Mouse (Mus musculus): ENCODE results near the gene Dcaf4. TPM values are rescaled to one million over a fixed set of nuclear protein-coding genes. Genes with fewer than 3 reads are reported as not detected.

The Dcaf4 gene
- polyA plus RNA-seq, 1 experiment from 2014 or later = 49.2 TPM

DNA sequence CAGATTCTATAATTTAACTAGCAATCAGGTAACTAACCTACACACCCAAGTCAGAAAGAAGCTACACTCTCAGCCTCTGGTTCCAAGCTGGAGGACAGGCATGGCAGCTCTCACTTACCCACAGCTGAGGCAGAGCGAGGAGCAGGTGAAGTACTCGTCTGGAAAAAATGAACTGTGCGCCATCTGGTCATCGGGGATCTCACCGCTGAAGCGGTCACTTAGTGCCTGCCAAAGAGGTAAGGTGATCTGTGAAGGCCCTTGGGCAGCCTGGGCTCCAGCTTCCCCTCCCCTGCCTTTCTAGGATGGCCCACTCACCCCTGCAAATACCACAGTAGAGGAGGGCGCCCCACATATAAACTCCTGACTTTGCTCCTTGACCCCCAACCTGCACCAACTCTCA lies 38.2 kb downstream of the Dcaf4 start:
- Histone ChIP-seq H3K27me3 (no peaks in the 10 kb centered on the region), H3K4me1 (replicated peaks) (0 out of 2 replicates have a peak, but pooled peaks cover 4% of the 10 kb centered on the region), H3K27ac (replicated peaks) (no peak overlapping the region), H3K9ac (no peak overlapping the region), H3K4me3 (no peak overlapping the region), H3K9me3 (no peaks in the 10 kb centered on the region), H3K4me2 (no peak overlapping the region), H3K36me3 (peaks cover 57% of the 10 kb centered on the region)
- WGBS = 87% methylated on average over 7 of the region's 7 CpGs
- ATAC-seq (ENCODE audit: low FRiP score, low read depth) = no peak

DNA sequence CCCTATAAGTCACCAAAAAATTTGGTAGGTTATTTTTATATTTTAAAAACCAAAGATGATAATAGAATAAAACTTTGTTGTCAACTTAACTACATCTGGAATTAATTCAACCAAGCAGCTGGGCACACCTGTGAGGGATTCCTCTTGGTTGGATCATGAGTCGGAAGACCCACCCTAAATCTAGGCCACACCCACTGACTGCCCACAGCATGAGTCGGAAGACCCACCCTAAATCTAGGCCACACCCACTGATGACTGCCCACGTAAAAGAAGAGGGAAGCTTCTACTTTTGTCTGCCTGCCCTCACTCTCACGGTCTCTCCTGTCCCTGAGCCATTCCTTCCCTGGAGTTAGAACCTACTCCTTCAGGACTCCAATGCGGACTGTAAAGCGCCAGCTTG lies 39.9 kb downstream of the Dcaf4 start:
- Histone ChIP-seq H3K9me3 (no peaks in the 10 kb centered on the region), H3K36me3 (peaks cover 61% of the 10 kb centered on the region), H3K27me3 (no peaks in the 10 kb centered on the region), H3K4me2 (no peak overlapping the region), H3K4me1 (replicated peaks) (0 out of 2 replicates have a peak, but pooled peaks cover 4% of the 10 kb centered on the region), H3K9ac (no peak overlapping the region), H3K4me3 (no peak overlapping the region), H3K27ac (replicated peaks) (no peak overlapping the region)
- WGBS = 79% methylated on average over 6 of the region's 6 CpGs
- ATAC-seq (ENCODE audit: low FRiP score, low read depth) = no peak

DNA sequence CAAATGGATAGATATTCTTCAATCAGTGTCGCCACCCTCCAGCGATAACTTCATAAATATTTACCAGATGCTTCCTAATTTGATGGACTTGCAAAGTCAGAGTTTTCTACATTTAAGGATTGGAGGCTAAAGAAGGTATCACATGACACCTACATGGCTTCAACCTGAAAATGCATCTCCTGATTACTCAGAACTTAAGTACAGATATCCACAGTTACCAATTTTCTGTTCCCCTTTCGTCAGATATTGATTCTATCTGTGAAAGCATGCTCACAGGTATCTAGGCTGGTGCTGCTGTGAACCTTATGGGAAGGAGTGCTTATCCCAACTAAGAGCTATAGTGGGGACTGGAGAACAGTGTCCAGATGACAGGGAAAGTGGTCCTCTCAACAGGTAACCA lies 42.3 kb downstream of the Dcaf4 start:
- Histone ChIP-seq H3K4me1 (replicated peaks) (0 out of 2 replicates have a peak, but pooled peaks cover 4% of the 10 kb centered on the region), H3K9me3 (no peaks in the 10 kb centered on the region)

DNA sequence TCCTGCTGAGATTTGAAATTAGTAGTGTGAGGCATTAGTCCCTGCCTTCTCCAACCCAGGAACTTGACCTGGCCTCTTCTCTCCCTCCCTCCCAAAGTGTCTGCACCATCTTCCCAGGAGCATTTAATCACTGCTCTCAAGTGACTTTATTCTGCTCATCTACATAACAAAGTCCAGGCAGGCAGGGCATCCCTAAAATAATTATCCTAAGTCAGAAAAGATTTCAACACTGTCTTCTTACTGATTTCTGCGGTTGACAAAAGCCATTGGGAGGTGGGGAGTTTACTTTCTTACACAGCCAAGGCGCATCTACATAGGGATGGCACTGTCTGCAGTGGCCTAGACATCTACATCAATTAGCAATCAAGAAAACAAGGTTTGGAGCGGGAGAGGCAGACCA lies 49.6 kb downstream of the Dcaf4 start:
- H3K4me1 ChIP-seq (replicated peaks) = no peaks in the 10 kb centered on the region
- H3K27ac ChIP-seq (replicated peaks) = no peak overlapping the region
- WGBS = 74% methylated on average over 3 of the region's 3 CpGs
- no peak for ATAC-seq (ENCODE audit: low FRiP score, low read depth)
- H3K9ac ChIP-seq = no peak overlapping the region
- H3K4me2 ChIP-seq = no peak overlapping the region
- H3K9me3 ChIP-seq = no peaks in the 10 kb centered on the region
- peaks cover 59% of the 10 kb centered on the region for H3K36me3 ChIP-seq
- H3K4me3 ChIP-seq = no peak overlapping the region
- no peaks in the 10 kb centered on the region for H3K27me3 ChIP-seq

More for the DNA sequence above, 42.3 kb downstream of the Dcaf4 start:
- ATAC-seq (ENCODE audit: low FRiP score, low read depth) = no peak
- Histone ChIP-seq H3K9ac (no peak overlapping the region), H3K36me3 (peaks cover 64% of the 10 kb centered on the region), H3K4me2 (no peak overlapping the region), H3K27ac (replicated peaks) (no peak overlapping the region), H3K4me3 (no peak overlapping the region), H3K27me3 (no peaks in the 10 kb centered on the region)
- 87% methylated on average over 3 of the region's 3 CpGs for WGBS

DNA sequence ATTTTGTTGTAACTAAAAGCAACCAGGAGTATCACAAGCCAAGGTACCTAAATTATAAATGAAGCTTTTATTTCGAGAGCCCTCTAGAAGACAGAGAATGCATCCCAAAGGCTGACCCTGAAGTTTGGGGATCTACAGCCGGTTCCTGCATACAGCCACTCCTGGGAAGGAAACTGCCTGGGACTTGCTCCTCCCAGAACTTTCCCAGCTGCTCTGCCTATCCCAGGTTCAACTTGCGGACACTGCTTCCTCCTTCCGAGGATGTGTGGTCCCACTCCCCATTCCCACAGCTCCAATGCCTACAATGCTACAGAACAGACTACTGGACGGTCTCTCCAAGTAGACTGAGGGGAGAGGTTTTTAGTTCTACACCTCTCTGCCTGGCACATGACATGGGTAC lies 52.5 kb downstream of the Dcaf4 start:
- Histone ChIP-seq H3K36me3 (peaks cover 47% of the 10 kb centered on the region), H3K4me3 (no peak overlapping the region), H3K27me3 (no peaks in the 10 kb centered on the region), H3K9ac (no peak overlapping the region), H3K9me3 (no peaks in the 10 kb centered on the region), H3K27ac (replicated peaks) (no peak overlapping the region), H3K4me2 (no peak overlapping the region), H3K4me1 (replicated peaks) (no peaks in the 10 kb centered on the region)
- ATAC-seq (ENCODE audit: low FRiP score, low read depth) = no peak
- WGBS = 85% methylated on average over 5 of the region's 5 CpGs

DNA sequence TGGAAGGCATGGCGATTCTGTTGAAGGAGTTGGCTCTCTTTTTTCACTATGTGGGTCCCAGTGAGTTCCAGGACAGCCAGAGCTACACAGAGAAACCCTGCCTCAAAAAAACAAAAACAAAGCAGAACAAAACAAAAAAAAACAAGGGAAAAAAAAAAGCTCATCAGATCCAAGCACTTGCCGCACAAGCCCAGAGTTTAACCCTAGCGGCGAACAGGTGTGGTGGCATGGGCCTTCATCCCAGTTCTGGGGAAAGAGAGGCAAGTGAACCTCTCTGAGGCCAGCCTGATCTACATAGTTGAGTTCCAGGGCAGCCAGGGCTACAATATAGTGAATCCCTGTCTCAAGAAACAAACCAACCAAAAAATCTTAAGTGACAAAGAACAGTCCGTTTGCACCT lies 57.2 kb downstream of the Dcaf4 start:
- Histone ChIP-seq H3K4me2 (no peak overlapping the region), H3K9me3 (no peaks in the 10 kb centered on the region), H3K27ac (replicated peaks) (no peak overlapping the region), H3K27me3 (no peaks in the 10 kb centered on the region), H3K9ac (no peak overlapping the region), H3K4me1 (replicated peaks) (peaks cover 22% of the 10 kb centered on the region), H3K36me3 (peaks cover 34% of the 10 kb centered on the region), H3K4me3 (no peak overlapping the region)
- no peak for ATAC-seq (ENCODE audit: low FRiP score, low read depth)
- 97% methylated on average over 5 of the region's 5 CpGs for WGBS

DNA sequence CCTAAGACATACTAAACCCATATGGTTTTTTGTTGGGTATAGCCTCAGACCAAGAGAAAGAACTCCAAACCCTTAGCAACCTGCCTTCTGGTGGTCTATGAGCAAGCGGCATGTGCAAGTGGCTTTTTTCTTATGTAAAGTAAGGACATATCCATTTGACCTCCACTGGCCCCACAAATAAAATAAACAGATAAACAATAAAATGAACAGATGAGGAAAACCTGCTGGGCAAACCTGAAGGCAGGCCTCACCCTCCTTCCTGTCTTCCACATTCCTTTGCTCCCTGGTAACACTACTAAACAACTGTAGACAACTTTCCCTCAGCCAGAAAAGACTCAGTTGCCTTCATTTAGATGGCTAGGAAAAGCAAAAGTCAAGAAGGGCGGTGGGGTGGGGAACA lies 58.1 kb downstream of the Dcaf4 start:
- Histone ChIP-seq H3K9me3 (no peaks in the 10 kb centered on the region), H3K27me3 (no peaks in the 10 kb centered on the region), H3K27ac (replicated peaks) (no peak overlapping the region), H3K36me3 (peaks cover 37% of the 10 kb centered on the region), H3K4me3 (no peak overlapping the region), H3K4me1 (replicated peaks) (peaks cover 22% of the 10 kb centered on the region), H3K9ac (no peak overlapping the region), H3K4me2 (no peak overlapping the region)
- no peak for ATAC-seq (ENCODE audit: low FRiP score, low read depth)
- 87% methylated on average over 2 of the region's 2 CpGs for WGBS

DNA sequence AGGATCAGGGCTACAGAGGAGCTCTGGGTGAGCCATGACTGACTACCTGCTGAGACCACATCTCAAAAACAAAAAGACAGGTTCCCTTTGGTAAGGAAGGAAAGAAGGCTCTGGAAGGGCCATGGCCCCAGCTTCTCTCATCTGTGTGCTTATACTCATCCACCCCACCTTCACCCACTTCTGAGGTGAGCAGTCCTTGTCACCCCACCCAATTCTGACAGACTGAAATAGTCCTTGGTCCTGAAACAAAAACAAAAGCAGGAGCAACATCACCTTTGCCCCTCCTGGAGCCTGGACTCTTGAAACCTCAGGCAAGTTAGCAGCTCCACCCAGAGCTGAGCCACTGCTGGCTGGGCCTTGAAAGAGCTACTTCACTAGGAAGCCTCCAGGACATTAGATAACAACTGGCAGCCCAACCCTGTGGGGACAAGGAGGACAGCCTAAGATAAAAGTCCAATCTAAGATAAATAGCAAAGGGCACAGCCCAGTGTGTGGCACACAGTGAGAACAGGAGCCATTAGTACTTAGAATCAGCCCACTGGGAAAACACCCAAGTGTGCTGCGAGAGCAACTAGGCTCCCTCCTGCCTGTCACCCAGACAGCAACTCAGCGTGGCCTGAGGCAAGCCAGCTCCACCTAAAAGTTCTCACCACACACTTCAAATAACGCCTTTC lies 58.8 kb downstream of the Dcaf4 start:
- H3K27ac ChIP-seq (replicated peaks) = no peak overlapping the region
- no peak overlapping the region for H3K4me3 ChIP-seq
- H3K27me3 ChIP-seq = no peaks in the 10 kb centered on the region
- peaks cover 38% of the 10 kb centered on the region for H3K36me3 ChIP-seq
- no peaks in the 10 kb centered on the region for H3K9me3 ChIP-seq
- no peak overlapping the region for H3K4me2 ChIP-seq
- 40% methylated on average over 3 of the region's 3 CpGs for WGBS
- ATAC-seq (ENCODE audit: low FRiP score, low read depth) = no peak
- peaks cover 22% of the 10 kb centered on the region for H3K4me1 ChIP-seq (replicated peaks)
- H3K9ac ChIP-seq = no peak overlapping the region

DNA sequence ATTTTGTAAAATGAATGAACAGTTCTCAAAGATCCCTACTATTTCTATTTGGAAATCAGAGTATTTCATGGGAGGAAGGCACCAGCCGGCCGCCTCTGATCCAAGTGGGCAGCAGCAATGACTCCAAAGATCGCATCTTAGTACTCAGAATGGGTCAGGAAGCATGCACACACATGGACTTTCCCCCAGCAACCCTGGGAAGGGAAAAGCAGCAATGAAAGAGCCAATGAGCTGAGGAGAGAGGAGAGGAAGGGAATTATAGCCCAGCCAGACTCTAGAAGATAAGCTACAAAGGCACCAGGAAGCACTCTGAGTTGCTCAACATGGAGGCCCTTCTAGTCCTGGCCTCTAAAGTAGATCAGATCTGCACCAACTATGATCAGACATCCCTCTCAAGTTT lies 60.0 kb downstream of the Dcaf4 start:
- Histone ChIP-seq H3K36me3 (peaks cover 30% of the 10 kb centered on the region), H3K27me3 (no peaks in the 10 kb centered on the region), H3K4me3 (no peak overlapping the region), H3K4me2 (no peak overlapping the region), H3K9me3 (no peaks in the 10 kb centered on the region), H3K4me1 (replicated peaks) (peaks cover 22% of the 10 kb centered on the region), H3K27ac (replicated peaks) (no peak overlapping the region), H3K9ac (no peak overlapping the region)
- 92% methylated on average over 3 of the region's 3 CpGs for WGBS
- ATAC-seq (ENCODE audit: low FRiP score, low read depth) = no peak

DNA sequence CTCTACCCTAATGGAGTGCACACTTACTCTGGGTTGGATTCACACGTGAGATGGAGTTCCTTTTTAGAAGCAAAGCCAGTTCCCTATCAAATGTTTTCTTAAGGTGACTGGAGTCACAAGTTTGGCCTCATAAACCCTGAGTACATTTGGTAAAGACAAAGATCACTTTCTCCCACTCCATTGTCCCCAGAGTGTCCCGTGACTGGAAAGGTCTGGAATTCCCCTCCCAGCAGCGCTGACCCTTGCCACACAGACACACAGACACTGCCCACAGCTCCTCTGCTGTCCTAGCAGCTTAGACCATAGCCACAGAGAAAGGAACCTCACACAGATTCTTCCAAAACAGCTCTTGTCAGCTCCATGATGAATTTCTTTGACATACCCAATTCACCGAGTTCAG lies 61.8 kb downstream of the Dcaf4 start:
- 42% methylated on average over 4 of the region's 4 CpGs for WGBS
- ATAC-seq (ENCODE audit: low FRiP score, low read depth) = no peak

DNA sequence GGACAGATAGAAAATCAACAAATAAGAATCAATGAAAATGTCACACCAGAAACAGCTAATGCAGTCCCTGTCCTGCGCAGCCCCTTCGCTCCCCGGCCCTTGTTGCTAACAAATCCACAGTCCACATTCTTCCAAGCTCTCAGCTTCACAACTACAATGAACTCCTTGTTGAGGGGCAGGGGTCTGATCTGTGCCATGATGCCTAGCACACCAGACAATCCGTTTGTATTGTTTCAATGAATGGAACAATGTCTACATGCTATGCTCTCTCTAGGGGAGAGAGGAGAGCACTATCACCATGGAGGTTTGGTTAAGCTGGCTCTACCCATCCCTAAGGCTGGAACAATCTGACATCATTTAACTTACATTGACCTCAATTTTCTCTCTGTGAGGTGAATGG lies 62.5 kb downstream of the Dcaf4 start:
- no peaks in the 10 kb centered on the region for H3K9me3 ChIP-seq
- H3K9ac ChIP-seq = no peak overlapping the region
- peaks cover 28% of the 10 kb centered on the region for H3K36me3 ChIP-seq
- H3K27me3 ChIP-seq = no peaks in the 10 kb centered on the region
- H3K4me2 ChIP-seq = no peak overlapping the region
- ATAC-seq (ENCODE audit: low FRiP score, low read depth) = no peak
- WGBS = 67% methylated on average over 4 of the region's 4 CpGs
- peaks cover 22% of the 10 kb centered on the region for H3K4me1 ChIP-seq (replicated peaks)
- H3K27ac ChIP-seq (replicated peaks) = no peak overlapping the region
- H3K4me3 ChIP-seq = no peak overlapping the region

More for the DNA sequence above, 61.8 kb downstream of the Dcaf4 start:
- Histone ChIP-seq H3K27me3 (no peaks in the 10 kb centered on the region), H3K4me2 (no peak overlapping the region), H3K9ac (no peak overlapping the region), H3K36me3 (peaks cover 23% of the 10 kb centered on the region), H3K4me1 (replicated peaks) (peaks cover 22% of the 10 kb centered on the region), H3K9me3 (no peaks in the 10 kb centered on the region), H3K4me3 (no peak overlapping the region), H3K27ac (replicated peaks) (no peak overlapping the region)

DNA sequence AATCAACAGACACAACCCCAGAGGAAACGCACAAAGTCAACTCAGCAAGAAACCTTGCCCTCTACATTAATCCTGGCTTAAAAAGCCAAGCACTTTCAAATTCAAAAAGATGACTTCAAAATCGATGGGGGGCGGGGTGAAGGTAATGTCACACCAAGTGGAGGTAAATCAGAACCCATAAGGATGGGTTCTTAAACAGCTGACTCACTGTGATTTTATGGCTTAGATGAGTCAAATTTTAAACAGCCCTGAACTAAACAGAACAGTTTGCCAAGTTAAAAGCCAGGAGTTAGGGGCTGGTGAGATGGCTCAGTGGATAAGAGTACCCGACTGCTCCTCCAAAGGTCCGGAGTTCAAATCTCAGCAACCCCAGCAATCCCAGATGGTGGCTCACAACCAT lies 66.4 kb downstream of the Dcaf4 start:
- Histone ChIP-seq H3K4me1 (replicated peaks) (peaks cover 8% of the 10 kb centered on the region), H3K9ac (no peak overlapping the region), H3K9me3 (no peaks in the 10 kb centered on the region), H3K27ac (replicated peaks) (no peak overlapping the region), H3K4me2 (no peak overlapping the region), H3K36me3 (peaks cover 55% of the 10 kb centered on the region), H3K4me3 (no peak overlapping the region), H3K27me3 (no peaks in the 10 kb centered on the region)
- WGBS = 93% methylated on average over 5 of the region's 5 CpGs
- ATAC-seq (ENCODE audit: low FRiP score, low read depth) = no peak

Measured in hindbrain, embryonic 15.5 days (tissue).